Mouse (Mus musculus): ENCODE data around the gene Naa50. TPM values are rescaled to one million over a fixed set of nuclear protein-coding genes. Genes with fewer than 3 reads are reported as not detected.

Gene Naa50
- polyA plus RNA-seq (2012; rRNA removed; ENCODE audit: low replicate concordance), result 5.6 and 6.0 TPM in 2 replicates

DNA sequence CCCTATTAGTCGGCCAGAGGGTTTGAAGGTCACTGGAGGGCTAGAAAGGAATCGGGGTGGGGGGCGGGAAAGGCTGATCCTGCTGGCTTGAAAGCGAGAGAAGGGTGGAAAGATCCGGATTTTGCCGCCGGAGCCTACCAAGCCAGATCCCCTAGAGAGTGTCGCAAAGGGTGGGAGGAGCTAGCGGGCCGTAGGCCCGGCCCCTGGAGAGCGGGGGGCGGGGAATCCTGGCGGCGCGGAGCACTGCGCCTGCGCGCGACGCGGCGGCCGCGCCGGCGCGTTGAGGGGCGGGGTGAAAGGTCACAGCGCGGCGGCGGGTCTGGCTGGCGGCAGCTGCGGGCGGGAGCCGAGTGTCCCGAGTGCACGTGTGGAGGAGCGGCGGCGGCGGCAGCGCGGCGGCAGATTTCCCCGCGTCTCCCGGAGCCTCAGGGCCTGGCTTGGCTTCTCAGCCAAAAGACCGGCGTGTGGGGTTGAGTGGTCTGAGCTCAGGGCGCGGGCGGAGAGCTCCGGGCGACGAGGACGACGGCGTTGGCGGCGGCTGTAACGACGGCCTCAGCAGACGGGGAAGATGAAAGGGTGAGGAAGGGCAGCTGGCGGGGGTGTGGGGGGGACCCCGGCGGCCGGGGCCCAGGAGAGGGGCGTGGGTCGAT lies at the start of gene Naa50, which contains the start of gene Atp6v1a:
Gene Naa50 (plus strand): TSS at position 295 of the 650 bp plus-strand sequence.
Gene Atp6v1a (minus strand): TSS at position 170 of the 650 bp plus-strand sequence.

DNA sequence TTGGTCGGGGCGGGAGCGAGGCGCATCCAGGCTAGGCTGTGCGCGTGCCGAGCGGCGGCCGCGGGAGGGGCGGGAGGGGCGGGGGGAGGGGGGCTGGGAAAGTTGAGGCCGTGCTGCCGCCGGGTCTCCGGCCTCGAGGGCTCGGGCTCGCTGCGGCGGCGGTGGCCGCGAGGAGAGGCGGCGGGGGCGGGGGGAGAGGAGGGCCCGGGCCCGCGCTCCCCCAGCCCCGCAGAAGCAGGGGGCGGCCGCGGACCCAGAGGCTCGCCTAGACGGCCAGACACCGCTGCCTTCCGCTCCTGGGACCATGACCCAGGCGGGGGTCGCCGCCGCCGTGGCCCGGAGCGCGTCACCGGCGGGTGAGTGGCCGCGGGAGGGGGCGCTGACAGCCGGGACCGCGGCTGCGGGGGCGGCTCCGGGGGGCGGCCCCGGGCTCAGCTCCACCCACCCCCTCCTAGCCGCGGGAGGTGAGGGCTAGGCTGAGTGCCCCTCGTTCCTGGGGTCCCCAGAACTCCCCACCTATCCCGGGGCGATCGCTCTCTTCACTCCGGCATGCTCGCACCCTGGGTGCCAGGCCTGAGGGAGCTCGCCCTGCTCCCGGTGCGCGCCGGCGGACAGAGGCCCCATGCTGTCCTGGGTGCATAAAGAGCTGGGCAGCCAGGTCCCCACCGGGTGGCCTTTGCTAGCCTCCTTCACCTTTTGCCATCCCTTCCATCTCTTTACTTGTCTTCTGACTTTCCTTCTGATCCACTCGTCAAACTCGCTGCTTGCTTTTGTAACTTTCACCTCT lies 33.7 kb downstream of the Naa50 start, which contains the start of gene Usf3:
Gene Usf3 (plus strand): TSS at position 92 of the 787 bp plus-strand sequence.

Other genes starting within 250 kb of the Naa50 start
- 1.9 and 5.1 TPM in 2 replicates for gene Qtrt2, start 213.0 kb upstream of the Naa50 start, polyA plus RNA-seq (2012; rRNA removed; ENCODE audit: low replicate concordance)
- gene Zdhhc23, start 160.0 kb upstream of the Naa50 start, polyA plus RNA-seq (2012; rRNA removed; ENCODE audit: low replicate concordance), result 1.9 and 3.9 TPM in 2 replicates
- gene Gramd1c, start 76.5 kb upstream of the Naa50 start, polyA plus RNA-seq (2012; rRNA removed; ENCODE audit: low replicate concordance), result 0.23 and 0.65 TPM in 2 replicates
- 2.3 and 2.8 TPM in 2 replicates for gene Atp6v1a, start 125 bp upstream of the Naa50 start, polyA plus RNA-seq (2012; rRNA removed; ENCODE audit: low replicate concordance)
- gene Usf3, start 33.4 kb downstream of the Naa50 start, polyA plus RNA-seq (2012; rRNA removed; ENCODE audit: low replicate concordance), result 3.1 and 5.0 TPM in 2 replicates
- 1.3 and 3.9 TPM in 2 replicates for gene Sidt1, start 193.4 kb downstream of the Naa50 start, polyA plus RNA-seq (2012; rRNA removed; ENCODE audit: low replicate concordance)
- 1.3 and 2.1 TPM in 2 replicates for gene Spice1, start 207.3 kb downstream of the Naa50 start, polyA plus RNA-seq (2012; rRNA removed; ENCODE audit: low replicate concordance)